Mouse (Mus musculus): ENCODE results near the gene Rpl28. TPM values are rescaled to one million over a fixed set of nuclear protein-coding genes. Genes with fewer than 3 reads are reported as not detected.
A peak's percentile ranks its signal among the peaks of the same experiment; 100 is the strongest.

Rpl28 gene
- polyA plus RNA-seq, 1 experiment from 2014 or later, result 203 TPM

GRCm38 (mm10) chr7:4835631-4836327, 43.1 kb downstream of the Rpl28 start:
- peak; percentile 66 for ATAC-seq (replicated peaks; ENCODE audit: low FRiP score)
- Histone ChIP-seq H3K4me3 (ENCODE audit: low read depth, low read length) (peak overlapping the region; percentile 47), H3K9ac (ENCODE audit: low read length) (peak overlapping the region; percentile 72), H3K27ac (ENCODE audit: low read depth, low read length) (no peak overlapping the region), H3K4me2 (ENCODE audit: low read depth, low read length, severe bottlenecking) (peak overlapping the region; percentile 90), H3K9me3 (ENCODE audit: control insufficient read depth, low read length) (no peaks in the 10 kb centered on the region), H3K36me3 (ENCODE audit: control insufficient read depth, insufficient read depth, low read length) (no peaks in the 10 kb centered on the region), H3K27me3 (ENCODE audit: control insufficient read depth, insufficient read depth, low read length) (peaks cover 17% of the 10 kb centered on the region), H3K4me1 (replicated peaks; ENCODE audit: control insufficient read depth, insufficient read depth, low read length) (peaks cover 6% of the 10 kb centered on the region; the same call in 1 of the 2 replicates)
- 4% methylated on average over 30 of the region's 34 CpGs for WGBS
- DNase-seq (ENCODE audit: low spot score), result no peak

GRCm38 (mm10) chr7:4836351-4836792, 43.7 kb downstream of the Rpl28 start:
- no peaks in the 10 kb centered on the region for H3K36me3 ChIP-seq (ENCODE audit: control insufficient read depth, insufficient read depth, low read length)
- H3K9me3 ChIP-seq (ENCODE audit: control insufficient read depth, low read length), result no peaks in the 10 kb centered on the region
- WGBS, result under 1% methylated on average over 51 of the region's 51 CpGs
- H3K4me3 ChIP-seq (ENCODE audit: low read depth, low read length), result peak overlapping the region; percentile 47
- 0 out of 2 replicates have a peak overlapping the region, but pooled peaks have one; percentile 6 for H3K27ac ChIP-seq (ENCODE audit: low read depth, low read length)
- peak overlapping the region; percentile 90 for H3K4me2 ChIP-seq (ENCODE audit: low read depth, low read length, severe bottlenecking)
- H3K9ac ChIP-seq (ENCODE audit: low read length), result peak overlapping the region; percentile 72
- ATAC-seq (replicated peaks; ENCODE audit: low FRiP score) (peak; percentile 91), DNase-seq (ENCODE audit: low spot score) (peak; percentile 90)
- H3K27me3 ChIP-seq (ENCODE audit: control insufficient read depth, insufficient read depth, low read length), result peaks cover 17% of the 10 kb centered on the region
- peaks cover 6% of the 10 kb centered on the region; the same call in 1 of the 2 replicates for H3K4me1 ChIP-seq (replicated peaks; ENCODE audit: control insufficient read depth, insufficient read depth, low read length)

- WGBS, result 33% methylated on average over 1 of the region's 1 CpGs
- DNase-seq (ENCODE audit: low spot score), result no peak
- peaks cover 6% of the 10 kb centered on the region; the same call in 1 of the 2 replicates for H3K4me1 ChIP-seq (replicated peaks; ENCODE audit: control insufficient read depth, insufficient read depth, low read length)
Observed at GRCm38 (mm10) chr7:4837639-4838038, 45.0 kb downstream of the Rpl28 start.

GRCm38 (mm10) chr7:4842077-4842476, 49.4 kb downstream of the Rpl28 start:
- H3K9me3 ChIP-seq (ENCODE audit: control insufficient read depth, low read length), result no peaks in the 10 kb centered on the region; the same call in 1 of the 2 replicates
- H3K36me3 ChIP-seq (ENCODE audit: control insufficient read depth, insufficient read depth, low read length), result no peaks in the 10 kb centered on the region
- DNase-seq (ENCODE audit: low spot score) (no peak), ATAC-seq (replicated peaks; ENCODE audit: low FRiP score) (no peak)
- no peak overlapping the region for H3K4me3 ChIP-seq (ENCODE audit: low read depth, low read length)
- WGBS, result 53% methylated on average over 5 of the region's 5 CpGs
- no peak overlapping the region for H3K9ac ChIP-seq (ENCODE audit: low read length)
- no peak overlapping the region; the same call in 1 of the 2 replicates for H3K4me2 ChIP-seq (ENCODE audit: low read depth, low read length, severe bottlenecking)
- peak overlapping the region; percentile 25; the same call in 1 of the 2 replicates for H3K27ac ChIP-seq (ENCODE audit: low read depth, low read length)
- peaks cover 30% of the 10 kb centered on the region for H3K27me3 ChIP-seq (ENCODE audit: control insufficient read depth, insufficient read depth, low read length)
- H3K4me1 ChIP-seq (replicated peaks; ENCODE audit: control insufficient read depth, insufficient read depth, low read length), result peaks cover 16% of the 10 kb centered on the region; the same call in 1 of the 2 replicates

More at GRCm38 (mm10) chr7:4837639-4838038, 45.0 kb downstream of the Rpl28 start:
- no peak overlapping the region for H3K4me3 ChIP-seq (ENCODE audit: low read depth, low read length)
- no peak overlapping the region for H3K4me2 ChIP-seq (ENCODE audit: low read depth, low read length, severe bottlenecking)
- no peak for ATAC-seq (replicated peaks; ENCODE audit: low FRiP score)
- no peak overlapping the region for H3K27ac ChIP-seq (ENCODE audit: low read depth, low read length)
- no peaks in the 10 kb centered on the region for H3K9me3 ChIP-seq (ENCODE audit: control insufficient read depth, low read length)
- H3K36me3 ChIP-seq (ENCODE audit: control insufficient read depth, insufficient read depth, low read length), result no peaks in the 10 kb centered on the region
- peaks cover 23% of the 10 kb centered on the region for H3K27me3 ChIP-seq (ENCODE audit: control insufficient read depth, insufficient read depth, low read length)
- no peak overlapping the region for H3K9ac ChIP-seq (ENCODE audit: low read length)

GRCm38 (mm10) chr7:4842634-4843131, 50.0 kb downstream of the Rpl28 start:
- Histone ChIP-seq H3K9me3 (ENCODE audit: control insufficient read depth, low read length) (no peaks in the 10 kb centered on the region; the same call in 1 of the 2 replicates), H3K27ac (ENCODE audit: low read depth, low read length) (no peak overlapping the region), H3K36me3 (ENCODE audit: control insufficient read depth, insufficient read depth, low read length) (no peaks in the 10 kb centered on the region), H3K4me3 (ENCODE audit: low read depth, low read length) (peak overlapping the region; percentile 16; the same call in 1 of the 2 replicates), H3K9ac (ENCODE audit: low read length) (peak overlapping the region; percentile 29; the same call in 1 of the 2 replicates), H3K4me1 (replicated peaks; ENCODE audit: control insufficient read depth, insufficient read depth, low read length) (peaks cover 16% of the 10 kb centered on the region; the same call in 1 of the 2 replicates), H3K4me2 (ENCODE audit: low read depth, low read length, severe bottlenecking) (peak overlapping the region; percentile 96), H3K27me3 (ENCODE audit: control insufficient read depth, insufficient read depth, low read length) (peaks cover 24% of the 10 kb centered on the region)
- WGBS, result 1% methylated on average over 16 of the region's 16 CpGs
- peak; percentile 76 for DNase-seq (ENCODE audit: low spot score)
- peak; percentile 57 for ATAC-seq (replicated peaks; ENCODE audit: low FRiP score)

GRCm38 (mm10) chr7:4843604-4844244, 51.0 kb downstream of the Rpl28 start:
- no peaks in the 10 kb centered on the region; the same call in 1 of the 2 replicates for H3K9me3 ChIP-seq (ENCODE audit: control insufficient read depth, low read length)
- H3K36me3 ChIP-seq (ENCODE audit: control insufficient read depth, insufficient read depth, low read length), result no peaks in the 10 kb centered on the region
- H3K4me2 ChIP-seq (ENCODE audit: low read depth, low read length, severe bottlenecking), result peak overlapping the region; percentile 96
- no peak overlapping the region for H3K27ac ChIP-seq (ENCODE audit: low read depth, low read length)
- peak overlapping the region; percentile 50 for H3K9ac ChIP-seq (ENCODE audit: low read length)
- peaks cover 24% of the 10 kb centered on the region for H3K27me3 ChIP-seq (ENCODE audit: control insufficient read depth, insufficient read depth, low read length)
- ATAC-seq (replicated peaks; ENCODE audit: low FRiP score) (peak; percentile 63), DNase-seq (ENCODE audit: low spot score) (peak; percentile 84)
- peak overlapping the region; percentile 49 for H3K4me3 ChIP-seq (ENCODE audit: low read depth, low read length)
- under 1% methylated on average over 34 of the region's 34 CpGs for WGBS
- peaks cover 16% of the 10 kb centered on the region; the same call in 1 of the 2 replicates for H3K4me1 ChIP-seq (replicated peaks; ENCODE audit: control insufficient read depth, insufficient read depth, low read length)

GRCm38 (mm10) chr7:4844245-4844916, 51.7 kb downstream of the Rpl28 start, which contains the start of gene Shisa7:
TSS of gene Shisa7 (minus strand) at chr7:4844696.
- H3K27ac ChIP-seq (ENCODE audit: low read depth, low read length), result no peak within 1 kb of the TSS
- H3K36me3 ChIP-seq (ENCODE audit: control insufficient read depth, insufficient read depth, low read length), result no peaks in the 10 kb centered on the region
- H3K9me3 ChIP-seq (ENCODE audit: control insufficient read depth, low read length), result no peaks in the 10 kb centered on the region; the same call in 1 of the 2 replicates
- WGBS, result under 1% methylated on average over 41 of the region's 41 CpGs
- H3K4me2 ChIP-seq (ENCODE audit: low read depth, low read length, severe bottlenecking), result peak within 1 kb of the TSS; percentile 96
- peaks cover 16% of the 10 kb centered on the region; the same call in 1 of the 2 replicates for H3K4me1 ChIP-seq (replicated peaks; ENCODE audit: control insufficient read depth, insufficient read depth, low read length)
- peak within 1 kb of the TSS; percentile 50 for H3K9ac ChIP-seq (ENCODE audit: low read length)
- peaks cover 24% of the 10 kb centered on the region for H3K27me3 ChIP-seq (ENCODE audit: control insufficient read depth, insufficient read depth, low read length)
- DNase-seq (ENCODE audit: low spot score) (no peak), ATAC-seq (replicated peaks; ENCODE audit: low FRiP score) (peak; percentile 53)
- H3K4me3 ChIP-seq (ENCODE audit: low read depth, low read length), result peak within 1 kb of the TSS; percentile 49

Measured in forebrain, embryonic 11.5 days (tissue).